Mouse (Mus musculus) heart, embryonic 13.5 days (tissue): Measurements from ENCODE around the gene Sh3pxd2a. TPM values are rescaled to one million over a fixed set of nuclear protein-coding genes. Genes with fewer than 3 reads are reported as not detected.

Experiments used
- ATAC-seq: fragments of 200-750 bp; cut with Nextera tagmentation; 2 replicates; pipeline ENCODE4 v1.8.0; 2017; ENCODE audit warnings: moderate TSS enrichment; ENCODE audit not compliant: insufficient number of reproducible peaks, low FRiP score, low TSS enrichment; ENCODE audit errors: extremely low read depth
- H3K27ac ChIP-seq: fragments of 300-500 bp; sonication (generic); replicated peaks from 2 replicates; pipeline ENCODE4 v1.5.1; 2015; ENCODE audit warnings: moderate library complexity, mild to moderate bottlenecking, inconsistent platforms
- H3K27me3 ChIP-seq: fragments of 300-500 bp; sonication (generic); replicated peaks from 2 replicates; pipeline ENCODE4 v1.6.1; 2015; ENCODE audit warnings: mild to moderate bottlenecking, inconsistent platforms
- H3K36me3 ChIP-seq: fragments of 300-500 bp; sonication (generic); 2 replicates; pipeline ENCODE4 v1.6.1; 2015; ENCODE audit warnings: mild to moderate bottlenecking, inconsistent platforms
- H3K4me1 ChIP-seq: fragments of 300-500 bp; sonication (generic); 2 replicates; pipeline ENCODE4 v1.6.1; 2015; ENCODE audit warnings: inconsistent platforms
- H3K4me2 ChIP-seq: fragments of 300-500 bp; sonication (generic); 2 replicates; pipeline ENCODE4 v1.6.1; 2015; ENCODE audit warnings: inconsistent platforms, mild to moderate bottlenecking, moderate library complexity
- H3K4me3 ChIP-seq: fragments of 300-500 bp; sonication (generic); 2 replicates; pipeline ENCODE4 v1.5.1; 2015; ENCODE audit warnings: moderate library complexity, mild to moderate bottlenecking, inconsistent platforms
- H3K9ac ChIP-seq: fragments of 300-500 bp; sonication (generic); 2 replicates; pipeline ENCODE4 v1.6.1; 2015; ENCODE audit warnings: inconsistent platforms, mild to moderate bottlenecking, moderate library complexity
- H3K9me3 ChIP-seq: fragments of 300-500 bp; sonication (generic); 2 replicates; pipeline ENCODE4 v1.6.1; 2016; ENCODE audit warnings: inconsistent platforms
- WGBS: fragments of 180-500 bp; shearing (Covaris S2); methylation state at CpG from one replicate; pipeline ENCODE4 v1.1.7; 2015; ENCODE audit warnings: mixed read lengths; 5-methylcytosine and 5-hydroxymethylcytosine counted together
- polyA plus RNA-seq: library from polyadenylated mRNA; unstranded; fragments of >200 nt; fragmentation: Nextera tagmentation; extraction: Ambion mirVana; gene quantifications from 2 replicates; pipeline ENCODE4 v1.2.1, GENCODE M21; 2015

The Sh3pxd2a gene
- polyA plus RNA-seq, 1 experiment from 2014 or later, result 5.7 TPM

DNA sequence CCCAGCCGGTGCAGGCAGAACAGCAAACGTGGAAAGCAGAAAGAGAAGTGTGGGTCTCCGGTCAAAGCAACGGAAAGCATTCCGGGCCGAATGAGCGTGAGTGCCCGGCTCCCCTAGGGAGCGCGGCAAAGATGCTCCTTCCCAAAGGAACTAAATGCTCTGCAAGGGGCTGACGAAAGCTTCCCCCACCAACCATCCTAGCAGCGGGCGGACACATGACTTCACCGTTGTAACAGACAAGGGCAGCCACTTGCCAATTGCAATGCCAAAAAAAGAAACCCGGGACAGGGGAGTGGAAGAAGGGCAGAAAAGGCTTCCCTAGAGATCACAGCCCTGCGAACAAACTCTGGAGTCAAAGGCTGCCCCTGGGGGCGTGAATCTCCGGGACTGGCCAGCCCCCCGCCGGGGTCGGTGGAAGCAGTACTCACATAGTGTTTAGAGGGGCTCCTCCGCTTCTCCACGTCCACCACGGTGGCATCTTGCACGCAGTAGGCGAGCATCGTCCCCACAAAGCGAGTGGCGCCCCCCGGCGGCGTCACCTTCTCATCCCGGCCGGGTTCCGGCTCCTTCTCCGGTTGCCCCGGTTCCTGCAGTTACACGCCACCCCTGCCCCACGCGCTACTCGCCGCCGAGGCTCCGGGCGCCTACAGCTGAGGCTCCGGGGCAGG, 431 bp downstream of the Sh3pxd2a start:
- peak overlapping the region; percentile 70 for H3K4me3 ChIP-seq
- H3K4me1 ChIP-seq, result peaks cover 58% of the 10 kb centered on the region
- WGBS, result under 1% methylated on average over 46 of the region's 46 CpGs
- peak; percentile 37; the same call in 1 of the 2 replicates for ATAC-seq
- H3K9ac ChIP-seq, result peak overlapping the region; percentile 93
- peak overlapping the region; percentile 94 for H3K27ac ChIP-seq
- H3K27me3 ChIP-seq, result no peaks in the 10 kb centered on the region
- H3K4me2 ChIP-seq, result peak overlapping the region; percentile 93
- H3K9me3 ChIP-seq, result no peaks in the 10 kb centered on the region
- H3K36me3 ChIP-seq, result peaks cover 12% of the 10 kb centered on the region; the same call in 1 of the 2 replicates

DNA sequence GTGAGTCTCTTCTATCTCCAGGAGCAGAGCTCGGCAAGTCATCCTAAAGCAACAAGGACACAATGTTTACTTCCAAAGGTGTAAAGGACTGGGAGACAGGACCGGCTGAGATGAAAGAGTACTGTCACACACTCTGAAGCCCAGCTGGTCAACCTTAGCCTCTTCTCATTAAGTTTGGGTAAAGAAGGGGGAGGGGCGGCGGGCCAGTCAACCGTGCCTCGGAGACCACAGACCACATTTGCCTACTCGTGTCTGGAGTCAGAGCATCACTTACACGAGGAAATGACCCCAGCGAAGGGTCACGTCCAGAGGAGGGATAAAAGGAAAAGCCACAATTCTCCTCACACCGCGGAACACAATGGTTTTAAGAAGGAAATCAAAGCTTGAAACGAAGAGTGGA, 995 bp downstream of the Sh3pxd2a start:
- Histone ChIP-seq H3K9ac (peak overlapping the region; percentile 93), H3K27ac (peak overlapping the region; percentile 94), H3K9me3 (no peaks in the 10 kb centered on the region), H3K4me2 (peak overlapping the region; percentile 93), H3K27me3 (no peaks in the 10 kb centered on the region), H3K4me3 (peak overlapping the region; percentile 70), H3K36me3 (peaks cover 12% of the 10 kb centered on the region; the same call in 1 of the 2 replicates), H3K4me1 (peaks cover 58% of the 10 kb centered on the region)
- ATAC-seq, result no peak
- 1% methylated on average over 13 of the region's 13 CpGs for WGBS

DNA sequence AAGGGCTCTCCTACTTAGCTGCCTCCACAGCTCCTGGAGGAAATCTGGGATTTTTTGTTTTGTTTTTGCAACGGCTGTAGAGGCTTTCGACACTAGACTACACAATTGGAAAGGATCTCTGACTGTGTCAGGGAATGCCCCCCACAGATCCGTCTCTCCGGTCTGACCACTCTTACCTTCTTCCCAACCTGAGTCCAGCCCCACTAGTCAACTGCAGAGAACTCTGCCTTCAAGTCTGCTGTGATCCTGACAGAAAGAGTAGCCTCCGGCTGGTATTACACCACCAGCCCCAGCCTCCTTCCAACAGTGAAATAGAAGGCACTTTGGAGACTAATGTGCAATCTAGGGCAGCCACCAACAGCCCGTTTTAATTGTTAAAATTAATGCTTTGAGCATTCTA, 1.5 kb downstream of the Sh3pxd2a start:
- H3K9ac ChIP-seq, result peak overlapping the region; percentile 93
- no peak for ATAC-seq
- peaks cover 12% of the 10 kb centered on the region; the same call in 1 of the 2 replicates for H3K36me3 ChIP-seq
- 20% methylated on average over 6 of the region's 6 CpGs for WGBS
- H3K4me1 ChIP-seq, result peaks cover 61% of the 10 kb centered on the region
- H3K4me2 ChIP-seq, result peak overlapping the region; percentile 93
- no peaks in the 10 kb centered on the region for H3K27me3 ChIP-seq
- H3K9me3 ChIP-seq, result no peaks in the 10 kb centered on the region
- H3K27ac ChIP-seq, result peak overlapping the region; percentile 94; the same call in 1 of the 2 replicates
- peak overlapping the region; percentile 70 for H3K4me3 ChIP-seq

DNA sequence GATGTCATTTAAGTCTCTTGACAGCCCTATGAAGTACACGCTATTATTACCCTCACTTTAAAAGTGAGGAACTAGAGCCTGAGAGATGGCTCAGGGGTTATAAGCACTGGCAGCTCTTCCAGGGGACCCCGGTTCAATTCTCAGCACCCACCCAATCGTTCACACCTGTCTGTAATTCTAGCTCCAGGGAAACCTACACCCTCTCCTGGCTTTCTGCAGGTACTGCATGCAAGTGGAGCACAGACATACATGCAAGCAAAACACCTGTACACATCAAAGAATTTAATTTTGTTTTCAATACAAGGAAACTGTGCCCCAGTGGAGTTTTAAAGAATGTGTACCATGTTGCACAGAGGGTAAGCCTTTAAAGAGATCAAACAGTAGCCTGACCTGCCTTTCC, 2.4 kb downstream of the Sh3pxd2a start:
- Histone ChIP-seq H3K9ac (no peak overlapping the region), H3K36me3 (peaks cover 12% of the 10 kb centered on the region; the same call in 1 of the 2 replicates), H3K27me3 (no peaks in the 10 kb centered on the region), H3K27ac (0 out of 2 replicates have a peak overlapping the region, but pooled peaks have one; percentile 3), H3K4me1 (peaks cover 70% of the 10 kb centered on the region), H3K4me2 (peak overlapping the region; percentile 93), H3K9me3 (no peaks in the 10 kb centered on the region), H3K4me3 (0 out of 2 replicates have a peak overlapping the region, but pooled peaks have one; percentile 70)
- WGBS, result 86% methylated on average over 3 of the region's 3 CpGs
- ATAC-seq, result no peak

DNA sequence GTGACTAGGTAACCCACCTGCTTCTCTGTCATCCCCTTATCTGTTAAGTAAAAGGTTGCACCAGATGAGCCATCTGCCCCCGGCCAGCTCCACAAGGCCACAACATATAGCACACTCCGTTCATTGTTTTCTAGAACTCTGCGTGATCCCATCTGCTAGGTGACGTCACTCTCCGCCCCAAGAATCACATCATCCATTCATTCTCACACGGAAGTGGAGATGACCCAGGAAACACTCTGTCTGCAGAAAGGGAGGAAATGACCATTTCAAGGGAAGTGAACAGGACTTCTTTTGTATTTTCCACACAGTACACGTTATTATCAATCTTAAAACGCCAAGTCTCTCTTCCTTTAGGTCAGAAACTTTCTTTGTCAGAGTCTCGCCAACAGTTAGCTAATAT, 2.8 kb downstream of the Sh3pxd2a start:
- Histone ChIP-seq H3K27me3 (no peaks in the 10 kb centered on the region), H3K4me3 (no peak overlapping the region), H3K4me2 (peak overlapping the region; percentile 27; the same call in 1 of the 2 replicates), H3K4me1 (peaks cover 74% of the 10 kb centered on the region), H3K36me3 (peaks cover 12% of the 10 kb centered on the region; the same call in 1 of the 2 replicates), H3K9me3 (no peaks in the 10 kb centered on the region), H3K27ac (peak overlapping the region; percentile 26; the same call in 1 of the 2 replicates), H3K9ac (no peak overlapping the region)
- no peak for ATAC-seq
- 63% methylated on average over 9 of the region's 9 CpGs for WGBS

DNA sequence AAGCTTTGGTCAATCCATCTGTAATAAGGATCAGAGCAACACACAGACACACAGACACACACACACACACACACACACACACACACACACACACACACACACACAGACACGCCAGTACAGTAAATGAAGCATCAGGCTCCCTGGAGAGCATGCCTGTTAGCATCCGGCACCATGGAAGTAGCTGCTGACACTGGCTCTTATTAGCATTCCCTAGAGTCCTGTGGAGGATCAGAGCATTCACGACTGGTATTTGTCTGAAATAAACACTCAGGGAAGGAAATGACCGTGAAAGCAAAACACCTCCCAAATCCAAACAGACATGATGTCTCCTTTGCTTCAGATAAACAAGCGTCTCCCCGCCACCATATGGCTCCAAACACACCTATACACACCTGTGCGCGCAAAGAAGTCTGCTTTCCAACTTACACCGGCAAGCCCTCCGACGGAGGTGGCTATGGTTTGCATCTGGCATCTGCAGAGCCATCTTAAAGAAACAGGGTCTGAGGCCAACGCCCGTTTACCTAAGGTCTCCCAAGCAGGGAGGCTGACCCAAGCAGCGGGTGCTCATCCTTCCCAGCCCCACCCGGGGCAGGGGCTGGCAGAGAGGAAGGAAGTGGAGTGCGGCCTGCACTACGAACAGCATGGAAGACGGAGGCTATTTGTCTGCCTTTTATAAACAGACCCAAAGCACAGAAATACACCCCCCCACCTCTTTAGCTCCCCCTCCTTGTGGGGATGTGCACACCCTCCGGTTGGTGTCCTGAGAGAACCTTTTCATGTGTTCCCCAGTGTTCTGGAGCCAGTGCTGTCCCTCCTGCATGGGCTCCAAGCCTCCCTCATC, 3.9 kb downstream of the Sh3pxd2a start:
- WGBS, result 59% methylated on average over 19 of the region's 19 CpGs
- H3K27me3 ChIP-seq, result no peaks in the 10 kb centered on the region
- no peaks in the 10 kb centered on the region for H3K9me3 ChIP-seq
- peaks cover 85% of the 10 kb centered on the region for H3K4me1 ChIP-seq
- no peak for ATAC-seq
- peak overlapping the region; percentile 25; the same call in 1 of the 2 replicates for H3K9ac ChIP-seq
- peak overlapping the region; percentile 26; the same call in 1 of the 2 replicates for H3K27ac ChIP-seq
- peak overlapping the region; percentile 27 for H3K4me2 ChIP-seq
- H3K36me3 ChIP-seq, result peaks cover 12% of the 10 kb centered on the region; the same call in 1 of the 2 replicates
- no peak overlapping the region for H3K4me3 ChIP-seq

DNA sequence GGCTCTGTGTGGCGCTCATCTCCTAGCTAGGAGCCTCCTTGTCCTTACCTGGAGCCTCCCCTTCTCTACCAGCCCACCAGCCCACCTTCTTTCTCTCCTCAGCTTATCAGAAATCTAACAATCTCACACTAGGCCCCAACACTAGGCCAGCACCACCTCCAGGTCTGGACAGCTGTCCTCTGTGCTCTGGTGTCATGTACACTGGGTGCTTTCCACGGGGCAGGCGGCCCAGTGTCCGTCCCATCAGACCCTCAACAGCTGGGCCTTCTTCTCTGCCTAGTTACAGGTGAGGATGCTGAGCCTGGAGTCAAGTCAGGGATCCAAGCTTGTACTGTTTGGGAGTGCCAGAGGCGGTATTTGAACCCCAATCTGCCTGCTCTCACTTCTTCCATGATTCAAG, 5.0 kb downstream of the Sh3pxd2a start:
- peak overlapping the region; percentile 58; the same call in 1 of the 2 replicates for H3K9ac ChIP-seq

DNA sequence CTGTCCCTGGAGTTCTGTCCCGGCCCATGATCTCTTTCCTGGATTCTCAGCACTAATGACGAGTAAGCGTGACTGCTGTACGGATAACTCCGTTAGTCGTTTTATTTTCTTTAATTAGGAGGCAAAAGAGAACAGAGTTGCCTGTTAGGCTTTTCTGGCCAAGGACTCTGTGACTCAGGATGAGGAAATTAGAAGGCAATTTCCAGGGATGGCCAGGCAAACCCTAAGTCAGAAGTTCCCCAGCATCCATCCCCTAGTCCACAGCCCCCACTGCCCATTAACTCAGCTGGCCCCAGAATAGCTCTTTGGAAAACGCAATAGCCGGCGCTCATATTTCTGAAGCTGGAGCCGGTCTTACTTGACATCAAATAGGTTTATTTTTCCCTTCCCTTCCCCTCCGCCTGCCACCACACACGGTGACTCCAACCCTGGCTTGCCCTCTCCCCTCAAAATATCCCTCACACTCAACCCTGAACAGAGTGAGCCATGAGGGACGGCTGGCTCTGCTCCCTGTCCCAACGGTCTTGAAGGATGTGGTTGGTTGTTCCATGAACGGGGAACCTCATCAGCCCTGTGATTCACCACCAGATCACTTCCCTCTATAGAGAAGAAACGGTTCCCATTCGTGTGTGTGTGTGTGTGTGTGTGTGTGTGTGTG, 5.6 kb downstream of the Sh3pxd2a start:
- 50% methylated on average over 17 of the region's 17 CpGs for WGBS
- Histone ChIP-seq H3K27me3 (no peaks in the 10 kb centered on the region), H3K36me3 (peaks cover 12% of the 10 kb centered on the region; the same call in 1 of the 2 replicates), H3K4me1 (peaks cover 96% of the 10 kb centered on the region), H3K4me3 (no peak overlapping the region), H3K4me2 (peak overlapping the region; percentile 8; the same call in 1 of the 2 replicates), H3K9me3 (no peaks in the 10 kb centered on the region), H3K9ac (peak overlapping the region; percentile 58), H3K27ac (peak overlapping the region; percentile 59)
- ATAC-seq, result no peak

More for the DNA sequence above, 5.0 kb downstream of the Sh3pxd2a start:
- H3K36me3 ChIP-seq, result peaks cover 12% of the 10 kb centered on the region; the same call in 1 of the 2 replicates
- no peaks in the 10 kb centered on the region for H3K9me3 ChIP-seq
- no peaks in the 10 kb centered on the region for H3K27me3 ChIP-seq
- H3K4me1 ChIP-seq, result peaks cover 90% of the 10 kb centered on the region
- ATAC-seq, result no peak
- no peak overlapping the region for H3K4me2 ChIP-seq
- no peak overlapping the region; the same call in 1 of the 2 replicates for H3K27ac ChIP-seq
- no peak overlapping the region for H3K4me3 ChIP-seq
- WGBS, result 90% methylated on average over 5 of the region's 5 CpGs

DNA sequence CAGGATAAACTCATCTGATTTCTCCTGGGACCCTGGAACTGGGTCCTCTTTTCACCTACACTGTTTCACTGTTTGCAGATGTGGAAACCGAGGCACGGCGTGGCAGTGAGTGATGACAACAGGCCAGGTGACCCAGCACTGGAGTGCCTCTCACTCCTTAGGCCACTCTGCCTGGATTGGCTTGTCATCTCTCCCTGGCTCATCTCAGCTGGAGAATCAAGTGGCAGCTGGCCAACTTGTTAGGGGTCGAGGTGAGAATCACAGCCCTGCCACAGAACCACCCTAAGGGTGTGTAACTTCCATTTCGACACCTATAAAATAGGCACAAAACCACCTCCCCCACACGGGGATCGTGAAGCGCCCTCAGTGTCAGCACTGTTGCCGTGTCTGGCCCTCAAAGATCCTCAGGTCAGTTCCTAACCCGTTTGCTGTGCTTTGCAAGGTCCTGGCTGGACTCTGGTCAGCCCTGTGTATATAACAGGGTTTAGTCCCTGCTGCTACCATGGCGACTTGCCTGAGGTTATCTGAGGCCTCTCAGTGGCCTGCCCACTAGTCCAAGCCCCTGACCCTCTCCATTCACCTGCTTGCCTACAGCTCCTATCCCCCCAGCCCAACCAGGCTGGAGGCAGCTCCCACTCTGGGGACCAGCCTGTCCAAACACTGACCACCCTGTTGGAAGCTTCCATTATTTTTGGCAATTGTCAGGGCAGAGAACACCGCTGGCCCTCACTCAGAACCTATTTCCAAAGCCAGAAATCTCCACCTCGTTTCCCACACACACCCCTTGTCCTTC, 6.3 kb downstream of the Sh3pxd2a start:
- Histone ChIP-seq H3K27ac (peak overlapping the region; percentile 59), H3K36me3 (peaks cover 12% of the 10 kb centered on the region; the same call in 1 of the 2 replicates), H3K4me3 (no peak overlapping the region), H3K4me1 (peaks cover 98% of the 10 kb centered on the region), H3K4me2 (peak overlapping the region; percentile 8), H3K27me3 (no peaks in the 10 kb centered on the region), H3K9me3 (no peaks in the 10 kb centered on the region), H3K9ac (peak overlapping the region; percentile 58)
- ATAC-seq, result no peak
- 32% methylated on average over 13 of the region's 13 CpGs for WGBS

DNA sequence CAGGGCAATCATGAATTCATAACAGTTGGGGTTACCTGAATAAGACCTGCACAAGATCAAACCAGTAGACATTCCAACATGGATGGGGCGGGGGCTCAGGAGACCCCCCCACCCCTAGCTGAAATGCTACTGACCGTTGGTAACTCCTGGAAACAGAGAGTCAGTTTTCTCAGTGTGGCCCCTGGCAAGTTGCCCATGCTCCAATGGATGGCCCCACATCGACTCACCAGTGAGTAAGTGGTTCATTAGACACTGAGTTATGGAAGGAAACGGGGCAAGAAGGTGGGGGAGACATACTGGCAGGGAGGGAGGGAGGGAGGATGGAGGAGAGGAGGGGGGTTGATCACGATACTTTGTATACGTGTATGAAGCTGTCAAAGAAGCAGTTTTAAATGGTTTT, 8.2 kb downstream of the Sh3pxd2a start:
- WGBS, result 59% methylated on average over 6 of the region's 6 CpGs
- Histone ChIP-seq H3K36me3 (peaks cover under 1% of the 10 kb centered on the region; the same call in 1 of the 2 replicates), H3K9ac (no peak overlapping the region; the same call in 1 of the 2 replicates), H3K4me1 (peaks cover 99% of the 10 kb centered on the region), H3K27me3 (no peaks in the 10 kb centered on the region), H3K4me2 (no peak overlapping the region), H3K9me3 (no peaks in the 10 kb centered on the region), H3K27ac (no peak overlapping the region), H3K4me3 (no peak overlapping the region)
- no peak for ATAC-seq
